Mouse (Mus musculus) forebrain, embryonic 16.5 days (tissue): ENCODE measurements around the gene Scml4. TPM values are rescaled to one million over a fixed set of nuclear protein-coding genes. Genes with fewer than 3 reads are reported as not detected.

ENCODE experiments used
- ATAC-seq: fragments of 200-750 bp; cut with Nextera tagmentation; 2 replicates; pipeline ENCODE4 v1.8.0; 2017; ENCODE audit warnings: mild to moderate bottlenecking, moderate library complexity
- H3K27ac ChIP-seq: fragments of 300-500 bp; sonication (generic); 2 replicates; pipeline ENCODE4 v1.5.1; 2014; ENCODE audit warnings: low read length, control low read depth
- H3K27me3 ChIP-seq: fragments of 300-500 bp; sonication (generic); replicated peaks from 2 replicates; pipeline ENCODE4 v1.6.1; 2014; ENCODE audit warnings: low read length; ENCODE audit not compliant: control insufficient read depth, insufficient read depth
- H3K36me3 ChIP-seq: fragments of 300-500 bp; sonication (generic); 2 replicates; pipeline ENCODE4 v1.6.1; 2014; ENCODE audit not compliant: control insufficient read depth, insufficient read depth
- H3K4me1 ChIP-seq: fragments of 300-500 bp; sonication (generic); replicated peaks from 2 replicates; pipeline ENCODE4 v1.6.1; 2014; ENCODE audit warnings: low read length; ENCODE audit not compliant: control insufficient read depth, insufficient read depth
- H3K4me2 ChIP-seq: fragments of 300-500 bp; sonication (generic); 2 replicates; pipeline ENCODE4 v1.6.1; 2014; ENCODE audit warnings: mild to moderate bottlenecking, low read length, control low read depth
- H3K4me3 ChIP-seq: fragments of 300-500 bp; sonication (generic); replicated peaks from 2 replicates; pipeline ENCODE4 v1.5.1; 2014; ENCODE audit warnings: mild to moderate bottlenecking, low read length, control low read depth
- H3K9ac ChIP-seq: fragments of 300-500 bp; sonication (generic); replicated peaks from 2 replicates; pipeline ENCODE4 v1.6.1; 2014; ENCODE audit warnings: low read depth, low read length, control low read depth
- H3K9me3 ChIP-seq: fragments of 300-500 bp; sonication (generic); 2 replicates; pipeline ENCODE4 v1.6.1; 2016; ENCODE audit warnings: low read length; ENCODE audit not compliant: control insufficient read depth
- WGBS: fragments of 180-500 bp; shearing (Covaris S2); extraction: QIAGEN DNeasy Blood & Tissue Kit; methylation state at CpG from one replicate; pipeline ENCODE4 v1.1.7; 2014; 5-methylcytosine and 5-hydroxymethylcytosine counted together
- polyA plus RNA-seq: library from polyadenylated mRNA; unstranded; fragments of >200 nt; fragmentation: Nextera tagmentation; extraction: Ambion mirVana; gene quantifications from 2 replicates; pipeline ENCODE4 v1.2.1, GENCODE M21; 2015

The Scml4 gene
- polyA plus RNA-seq, 1 experiment from 2014 or later = 10.4 TPM

GRCm38 (mm10) chr10:42999324-42999723, 139.2 kb downstream of the Scml4 start:
- Histone ChIP-seq H3K9ac (no peak overlapping the region), H3K36me3 (0 out of 2 replicates have a peak, but pooled peaks cover 2% of the 10 kb centered on the region), H3K4me3 (no peak overlapping the region), H3K27ac (no peak overlapping the region), H3K9me3 (no peaks in the 10 kb centered on the region), H3K27me3 (no peaks in the 10 kb centered on the region), H3K4me1 (peaks cover 19% of the 10 kb centered on the region), H3K4me2 (no peak overlapping the region)
- no peak for ATAC-seq
- WGBS = 95% methylated on average over 10 of the region's 10 CpGs

- H3K27ac ChIP-seq = no peak overlapping the region
- no peaks in the 10 kb centered on the region for H3K27me3 ChIP-seq
- no peaks in the 10 kb centered on the region for H3K9me3 ChIP-seq
- no peak for ATAC-seq
- no peak overlapping the region for H3K4me2 ChIP-seq
- 75% methylated on average over 3 of the region's 3 CpGs for WGBS
- H3K9ac ChIP-seq = no peak overlapping the region
- no peak overlapping the region for H3K4me3 ChIP-seq
- 0 out of 2 replicates have a peak, but pooled peaks cover 2% of the 10 kb centered on the region for H3K36me3 ChIP-seq
- H3K4me1 ChIP-seq = peaks cover 7% of the 10 kb centered on the region
Observed at GRCm38 (mm10) chr10:43001433-43001832, 141.3 kb downstream of the Scml4 start.

GRCm38 (mm10) chr10:43002066-43002678, 142.0 kb downstream of the Scml4 start:
- no peak overlapping the region for H3K27ac ChIP-seq
- no peak for ATAC-seq
- H3K27me3 ChIP-seq = no peaks in the 10 kb centered on the region
- 0 out of 2 replicates have a peak, but pooled peaks cover 2% of the 10 kb centered on the region for H3K36me3 ChIP-seq
- peaks cover 7% of the 10 kb centered on the region for H3K4me1 ChIP-seq
- no peaks in the 10 kb centered on the region for H3K9me3 ChIP-seq
- peak overlapping the region; percentile 47 for H3K4me2 ChIP-seq
- no peak overlapping the region for H3K4me3 ChIP-seq
- H3K9ac ChIP-seq = no peak overlapping the region
- WGBS = 17% methylated on average over 13 of the region's 13 CpGs

DNA sequence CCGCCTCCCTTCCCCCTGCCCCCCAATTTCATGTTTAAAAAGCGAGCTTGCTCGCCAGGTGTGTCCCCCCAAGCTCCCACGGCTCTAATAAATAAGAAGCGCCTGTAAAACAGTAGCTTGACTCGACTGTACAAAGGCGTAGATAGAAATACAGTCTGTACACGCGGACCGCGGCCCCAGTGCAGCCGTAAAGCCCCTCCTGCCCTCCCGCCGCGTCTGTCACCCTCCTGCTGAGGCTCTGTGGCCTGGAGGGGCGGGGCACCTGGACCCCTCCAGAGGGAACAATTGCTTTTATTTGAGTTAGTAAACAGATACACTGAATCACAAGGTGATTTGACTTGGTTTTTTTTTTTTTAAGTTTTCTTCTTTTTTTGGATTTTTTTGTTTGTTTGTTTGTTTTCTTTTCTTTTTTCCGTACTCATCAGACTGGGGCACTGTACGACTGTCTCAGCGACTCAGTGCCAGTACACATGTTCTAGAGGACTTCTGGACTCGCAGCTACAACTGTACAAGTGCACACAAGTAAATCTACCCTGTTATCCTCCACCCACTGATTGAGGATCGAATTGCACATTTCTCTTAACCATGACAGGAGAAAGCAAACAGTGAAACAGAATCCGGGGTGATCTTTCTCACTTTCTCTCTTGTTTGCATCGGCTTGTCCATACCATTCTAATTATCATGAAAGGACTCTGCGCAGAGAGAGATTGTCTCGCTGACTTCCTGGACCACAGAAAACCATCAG, 142.7 kb downstream of the Scml4 start:
- peaks cover 7% of the 10 kb centered on the region for H3K4me1 ChIP-seq
- H3K9ac ChIP-seq = no peak overlapping the region
- H3K4me2 ChIP-seq = peak overlapping the region; percentile 47
- H3K36me3 ChIP-seq = 0 out of 2 replicates have a peak, but pooled peaks cover 2% of the 10 kb centered on the region
- ATAC-seq = no peak
- no peaks in the 10 kb centered on the region for H3K9me3 ChIP-seq
- WGBS = 12% methylated on average over 25 of the region's 25 CpGs
- no peaks in the 10 kb centered on the region for H3K27me3 ChIP-seq
- H3K4me3 ChIP-seq = 0 out of 2 replicates have a peak overlapping the region, but pooled peaks have one; percentile 9
- no peak overlapping the region for H3K27ac ChIP-seq

GRCm38 (mm10) chr10:43003466-43003757, 143.2 kb downstream of the Scml4 start:
- Histone ChIP-seq H3K4me2 (no peak overlapping the region), H3K27ac (no peak overlapping the region), H3K9me3 (no peaks in the 10 kb centered on the region), H3K27me3 (no peaks in the 10 kb centered on the region), H3K36me3 (0 out of 2 replicates have a peak, but pooled peaks cover 2% of the 10 kb centered on the region), H3K4me1 (peaks cover 7% of the 10 kb centered on the region), H3K4me3 (no peak overlapping the region), H3K9ac (no peak overlapping the region)
- WGBS = 63% methylated on average over 5 of the region's 5 CpGs
- ATAC-seq = no peak

DNA sequence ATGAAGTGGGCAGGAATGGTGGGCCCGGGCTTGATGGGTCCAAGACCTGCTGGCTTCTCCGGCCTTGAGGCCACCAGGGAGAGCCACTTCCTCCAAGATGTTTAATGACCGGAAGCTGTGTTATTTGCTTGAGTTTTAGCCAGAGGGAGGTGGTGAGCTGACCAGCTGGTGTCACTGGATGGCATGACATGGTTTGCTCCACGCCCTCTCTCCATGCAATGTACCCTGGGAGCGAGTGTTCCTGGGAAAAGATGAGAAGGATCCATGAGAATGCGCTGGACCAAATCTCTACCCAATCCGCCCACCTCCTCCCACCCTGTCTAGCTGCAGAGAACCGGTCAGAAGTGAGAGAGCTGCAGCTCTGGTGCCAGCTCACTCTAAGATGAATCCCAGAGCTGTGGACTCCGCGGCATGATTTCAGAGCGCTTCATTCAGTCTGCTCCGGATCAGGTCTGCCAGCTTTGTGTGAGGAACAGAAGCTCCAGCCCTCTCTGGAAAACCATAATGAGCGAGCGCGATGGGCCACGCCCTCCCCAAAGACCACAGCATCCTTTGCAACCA, 144.1 kb downstream of the Scml4 start:
- WGBS = 92% methylated on average over 16 of the region's 16 CpGs
- no peaks in the 10 kb centered on the region for H3K9me3 ChIP-seq
- no peak overlapping the region for H3K9ac ChIP-seq
- ATAC-seq = no peak
- H3K36me3 ChIP-seq = 0 out of 2 replicates have a peak, but pooled peaks cover 2% of the 10 kb centered on the region
- H3K4me3 ChIP-seq = no peak overlapping the region
- H3K27ac ChIP-seq = no peak overlapping the region
- peaks cover 7% of the 10 kb centered on the region for H3K4me1 ChIP-seq
- no peak overlapping the region for H3K4me2 ChIP-seq
- H3K27me3 ChIP-seq = no peaks in the 10 kb centered on the region

DNA sequence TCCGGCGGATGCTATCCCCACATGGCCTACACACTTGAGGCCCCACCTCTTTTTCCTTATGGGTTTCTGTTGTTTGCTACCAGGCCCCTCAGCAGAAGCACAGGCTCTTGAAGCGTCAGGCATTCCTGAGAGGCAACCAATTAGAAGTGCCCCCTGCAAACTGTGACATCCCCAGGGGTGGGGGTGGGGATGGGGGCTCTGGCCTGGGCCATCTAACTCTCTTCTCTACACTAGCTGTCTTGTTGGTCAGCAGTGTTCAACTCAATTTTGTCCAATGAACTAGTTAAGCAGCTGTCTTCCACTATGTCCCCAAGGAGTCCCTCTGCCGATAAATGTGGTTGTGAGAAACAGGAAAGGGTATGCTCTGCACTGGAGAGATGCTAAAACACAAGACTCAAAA, 144.9 kb downstream of the Scml4 start:
- H3K36me3 ChIP-seq = 0 out of 2 replicates have a peak, but pooled peaks cover 2% of the 10 kb centered on the region
- no peaks in the 10 kb centered on the region for H3K9me3 ChIP-seq
- no peaks in the 10 kb centered on the region for H3K27me3 ChIP-seq
- ATAC-seq = no peak
- H3K4me3 ChIP-seq = no peak overlapping the region
- H3K4me2 ChIP-seq = no peak overlapping the region
- peaks cover 7% of the 10 kb centered on the region for H3K4me1 ChIP-seq
- 88% methylated on average over 4 of the region's 4 CpGs for WGBS
- no peak overlapping the region for H3K27ac ChIP-seq
- H3K9ac ChIP-seq = no peak overlapping the region

GRCm38 (mm10) chr10:43005677-43006076, 145.5 kb downstream of the Scml4 start:
- Histone ChIP-seq H3K27ac (no peak overlapping the region), H3K4me1 (peaks cover 7% of the 10 kb centered on the region)
- WGBS = 88% methylated on average over 7 of the region's 7 CpGs

GRCm38 (mm10) chr10:43006534-43006933, 146.4 kb downstream of the Scml4 start:
- peak overlapping the region; percentile 12; the same call in 1 of the 2 replicates for H3K27ac ChIP-seq
- no peaks in the 10 kb centered on the region for H3K9me3 ChIP-seq
- H3K36me3 ChIP-seq = 0 out of 2 replicates have a peak, but pooled peaks cover 2% of the 10 kb centered on the region
- WGBS = 59% methylated on average over 4 of the region's 4 CpGs
- H3K4me2 ChIP-seq = no peak overlapping the region
- peaks cover 7% of the 10 kb centered on the region for H3K4me1 ChIP-seq
- no peak overlapping the region for H3K9ac ChIP-seq
- ATAC-seq = peak; percentile 53
- H3K27me3 ChIP-seq = no peaks in the 10 kb centered on the region
- no peak overlapping the region for H3K4me3 ChIP-seq

More at GRCm38 (mm10) chr10:43005677-43006076, 145.5 kb downstream of the Scml4 start:
- H3K4me3 ChIP-seq = no peak overlapping the region
- H3K4me2 ChIP-seq = no peak overlapping the region
- no peak for ATAC-seq
- no peak overlapping the region for H3K9ac ChIP-seq
- 0 out of 2 replicates have a peak, but pooled peaks cover 2% of the 10 kb centered on the region for H3K36me3 ChIP-seq
- H3K27me3 ChIP-seq = no peaks in the 10 kb centered on the region
- no peaks in the 10 kb centered on the region for H3K9me3 ChIP-seq
